Mouse (Mus musculus) MEL (cell line): Measurements from ENCODE around the gene Ero1l. TPM values are rescaled to one million over a fixed set of nuclear protein-coding genes. Genes with fewer than 3 reads are reported as not detected.

Experiments
- DNase-seq: peaks from one replicate; pipeline ENCODE4 v3.0.0; 2011; ENCODE audit warnings: low read depth, low spot score
- H3K27ac ChIP-seq: 2 replicates; pipeline ENCODE4 v1.5.1; 2012; ENCODE audit warnings: low read depth, mild to moderate bottlenecking, control low read depth, low read length, moderate library complexity; ENCODE audit not compliant: control insufficient read depth
- H3K27me3 ChIP-seq, 2 experiments: fragments of 150-350 bp in 1 of 2; sonication (generic) in 1 of 2; 2 replicates each; pipeline ENCODE4 v1.6.1; 2012; ENCODE audit warnings: low read length in 2 of 2, mild to moderate bottlenecking in 2 of 2, improper control_type of control experiment in 1 of 2, moderate library complexity in 1 of 2; ENCODE audit not compliant: insufficient read depth in 2 of 2, control insufficient read depth in 1 of 2
- H3K36me3 ChIP-seq, 2 experiments: 2 replicates each; pipeline ENCODE4 v1.6.1; 2012 to 2014; ENCODE audit warnings: low read length in 2 of 2, improper control_type of control experiment in 1 of 2, inconsistent platforms in 1 of 2, mild to moderate bottlenecking in 1 of 2; ENCODE audit not compliant: insufficient read depth in 2 of 2, control insufficient read depth in 1 of 2
- H3K4me1 ChIP-seq, 2 experiments: fragments of 150-350 bp in 1 of 2; sonication (generic) in 1 of 2; 2 replicates each; pipeline ENCODE4 v1.6.1; 2012; ENCODE audit warnings: low read length in 2 of 2, improper control_type of control experiment in 1 of 2, mild to moderate bottlenecking in 1 of 2; ENCODE audit not compliant: insufficient read depth in 2 of 2, control insufficient read depth in 1 of 2
- H3K4me3 ChIP-seq, 2 experiments: fragments of 150-350 bp in 1 of 2; sonication (generic) in 1 of 2; 2 replicates each; pipeline ENCODE4 v1.5.1; 2012; ENCODE audit warnings: low read depth in 2 of 2, low read length in 2 of 2, mild to moderate bottlenecking in 2 of 2, moderate library complexity in 2 of 2, control low read depth in 1 of 2, improper control_type of control experiment in 1 of 2; ENCODE audit not compliant: control insufficient read depth in 1 of 2, insufficient read depth in 1 of 2
- H3K79me2 ChIP-seq: 2 replicates; pipeline ENCODE4 v1.6.1; 2012; ENCODE audit warnings: mild to moderate bottlenecking, low read length, moderate library complexity; ENCODE audit not compliant: control insufficient read depth, poor library complexity, insufficient read depth
- H3K9ac ChIP-seq: 2 replicates; pipeline ENCODE4 v1.6.1; 2012; ENCODE audit warnings: low read depth, mild to moderate bottlenecking, control low read depth, low read length, moderate library complexity; ENCODE audit not compliant: control insufficient read depth, poor library complexity, severe bottlenecking
- H3K9me3 ChIP-seq: fragments of 150-350 bp; sonication (generic); replicated peaks from 2 replicates; pipeline ENCODE4 v1.6.1; 2012; ENCODE audit warnings: mild to moderate bottlenecking, low read length, improper control_type of control experiment, moderate library complexity; ENCODE audit not compliant: insufficient read depth
- BHLHE40 ChIP-seq: IDR thresholded peaks from 2 replicates; pipeline ENCODE4 v1.6.1; 2012; ENCODE audit warnings: low read depth, mild to moderate bottlenecking, inconsistent platforms, low read length, improper control_type of control experiment, borderline replicate concordance
- CHD2 ChIP-seq: IDR thresholded peaks from 2 replicates; pipeline ENCODE4 v1.6.1; 2011; ENCODE audit warnings: low read length, improper control_type of control experiment
- CTCF ChIP-seq, 3 experiments: IDR thresholded peaks in 2 of 3; conservative IDR thresholded peaks in 1 of 3; 2 replicates each; pipeline ENCODE4 v1.5.1; 2011 to 2012; ENCODE audit warnings: low read length in 3 of 3, low read depth in 2 of 3, mild to moderate bottlenecking in 2 of 3, improper control_type of control experiment in 1 of 3, inconsistent platforms in 1 of 3, mixed read lengths in 1 of 3, moderate library complexity in 1 of 3; ENCODE audit not compliant: control insufficient read depth in 1 of 3, insufficient read depth in 1 of 3, poor library complexity in 1 of 3, severe bottlenecking in 1 of 3
- E2F4 ChIP-seq: IDR thresholded peaks from 2 replicates; pipeline ENCODE4 v1.6.1; 2011; ENCODE audit warnings: low read depth, low read length, improper control_type of control experiment, borderline replicate concordance
- ELF1 ChIP-seq: IDR thresholded peaks from 2 replicates; pipeline ENCODE4 v1.6.1; 2014; ENCODE audit warnings: low read depth, mild to moderate bottlenecking, inconsistent platforms, low read length, improper control_type of control experiment, moderate library complexity
- EP300 ChIP-seq, 2 experiments: IDR thresholded peaks; 2 replicates each; pipeline ENCODE4 v1.6.1; 2011; ENCODE audit warnings: improper control_type of control experiment in 2 of 2, low read length in 2 of 2, low read depth in 1 of 2, mild to moderate bottlenecking in 1 of 2
- ETS1 ChIP-seq: IDR thresholded peaks from 2 replicates; pipeline ENCODE4 v1.6.1; 2012; ENCODE audit warnings: low read depth, mild to moderate bottlenecking, inconsistent platforms, low read length, improper control_type of control experiment, moderate library complexity
- GABPA ChIP-seq: IDR thresholded peaks from 2 replicates; pipeline ENCODE4 v1.6.1; 2012; ENCODE audit warnings: low read depth, mild to moderate bottlenecking, inconsistent platforms, low read length, improper control_type of control experiment, moderate library complexity
- GATA1 ChIP-seq: IDR thresholded peaks from 2 replicates; pipeline ENCODE4 v1.6.1; 2011; ENCODE audit warnings: low read depth, low read length, improper control_type of control experiment
- HCFC1 ChIP-seq: IDR thresholded peaks from 2 replicates; pipeline ENCODE4 v1.6.1; 2012; ENCODE audit warnings: low read depth, mild to moderate bottlenecking, inconsistent platforms, low read length, improper control_type of control experiment, moderate library complexity
- JUND ChIP-seq: IDR thresholded peaks from 2 replicates; pipeline ENCODE4 v1.6.1; 2011; ENCODE audit warnings: low read depth, mild to moderate bottlenecking, improper control_type of control experiment, low read length
- KAT2A ChIP-seq: conservative IDR thresholded peaks from 2 replicates; pipeline ENCODE4 v1.6.1; 2012; ENCODE audit warnings: low read depth, low read length, improper control_type of control experiment, inconsistent platforms
- MAFK ChIP-seq: IDR thresholded peaks from 2 replicates; pipeline ENCODE4 v1.6.1; 2011; ENCODE audit warnings: low read depth, mild to moderate bottlenecking, low read length, improper control_type of control experiment, borderline replicate concordance
- MAX ChIP-seq: IDR thresholded peaks from 2 replicates; pipeline ENCODE4 v1.6.1; 2011; ENCODE audit warnings: low read length, improper control_type of control experiment
- MAZ ChIP-seq: IDR thresholded peaks from 2 replicates; pipeline ENCODE4 v1.6.1; 2012; ENCODE audit warnings: low read depth, mild to moderate bottlenecking, inconsistent platforms, low read length, improper control_type of control experiment
- MEF2A ChIP-seq: IDR thresholded peaks from 2 replicates; pipeline ENCODE4 v1.6.1; 2014; ENCODE audit warnings: low read depth, mild to moderate bottlenecking, inconsistent platforms, low read length, improper control_type of control experiment; ENCODE audit not compliant: poor library complexity, insufficient replicate concordance, severe bottlenecking; ENCODE audit errors: extremely low read depth
- MXI1 ChIP-seq: IDR thresholded peaks from 2 replicates; pipeline ENCODE4 v1.6.1; 2011; ENCODE audit warnings: mild to moderate bottlenecking, low read depth, low read length, improper control_type of control experiment
- MYB ChIP-seq: IDR thresholded peaks from 2 replicates; pipeline ENCODE4 v1.6.1; 2011; ENCODE audit warnings: mild to moderate bottlenecking, low read depth, low read length, improper control_type of control experiment
- NELFE ChIP-seq: IDR thresholded peaks from 2 replicates; pipeline ENCODE4 v1.6.1; 2011; ENCODE audit warnings: low read depth, low read length, improper control_type of control experiment
- NRF1 ChIP-seq: IDR thresholded peaks from 2 replicates; pipeline ENCODE4 v1.6.1; 2014; ENCODE audit warnings: low read depth, mild to moderate bottlenecking, inconsistent platforms, low read length, improper control_type of control experiment, moderate library complexity; ENCODE audit not compliant: poor library complexity, insufficient read depth, severe bottlenecking
- POLR2AphosphoS2 ChIP-seq: IDR thresholded peaks from 2 replicates; pipeline ENCODE4 v1.6.1; 2011; ENCODE audit warnings: low read length, improper control_type of control experiment
- POLR2AphosphoS5 ChIP-seq: IDR thresholded peaks from 2 replicates; pipeline ENCODE4 v1.6.1; 2012; ENCODE audit warnings: low read depth, borderline replicate concordance, mild to moderate bottlenecking, inconsistent platforms, low read length, moderate library complexity, mixed read lengths
- RAD21 ChIP-seq: IDR thresholded peaks from 2 replicates; pipeline ENCODE4 v1.6.1; 2011; ENCODE audit warnings: mild to moderate bottlenecking, low read depth, low read length, improper control_type of control experiment
- RCOR1 ChIP-seq: IDR thresholded peaks from 2 replicates; pipeline ENCODE4 v1.6.1; 2012; ENCODE audit warnings: low read depth, mild to moderate bottlenecking, inconsistent platforms, low read length, improper control_type of control experiment
- SIN3A ChIP-seq: IDR thresholded peaks from 2 replicates; pipeline ENCODE4 v1.6.1; 2012; ENCODE audit warnings: low read length, improper control_type of control experiment, inconsistent platforms
- SMC3 ChIP-seq: IDR thresholded peaks from 2 replicates; pipeline ENCODE4 v1.6.1; 2011; ENCODE audit warnings: low read depth, low read length, improper control_type of control experiment
- TBP ChIP-seq: IDR thresholded peaks from 2 replicates; pipeline ENCODE4 v1.8.0; 2011; ENCODE audit warnings: low read depth, low read length, improper control_type of control experiment
- USF1 ChIP-seq: IDR thresholded peaks from 2 replicates; pipeline ENCODE4 v1.6.1; 2014; ENCODE audit warnings: low read depth, mild to moderate bottlenecking, inconsistent platforms, low read length, improper control_type of control experiment, moderate library complexity
- USF2 ChIP-seq, 2 experiments: IDR thresholded peaks; 2 replicates each; pipeline ENCODE4 v1.6.1; 2011 to 2012; ENCODE audit warnings: improper control_type of control experiment in 2 of 2, low read length in 2 of 2, borderline replicate concordance in 1 of 2, inconsistent platforms in 1 of 2, low read depth in 1 of 2, mild to moderate bottlenecking in 1 of 2; ENCODE audit not compliant: insufficient read depth in 1 of 2
- ZC3H11A ChIP-seq: IDR thresholded peaks from 2 replicates; pipeline ENCODE4 v1.6.1; 2012; ENCODE audit warnings: low read depth, mild to moderate bottlenecking, inconsistent platforms, low read length, improper control_type of control experiment
- ZKSCAN1 ChIP-seq: IDR thresholded peaks from 2 replicates; pipeline ENCODE4 v1.6.1; 2012; ENCODE audit warnings: low read depth, mild to moderate bottlenecking, inconsistent platforms, low read length, improper control_type of control experiment, moderate library complexity
- ZMIZ1 ChIP-seq: IDR thresholded peaks from 2 replicates; pipeline ENCODE4 v1.6.1; 2012; ENCODE audit warnings: low read depth, mild to moderate bottlenecking, inconsistent platforms, low read length, improper control_type of control experiment, moderate library complexity
- polyA plus RNA-seq, 2 experiments: library from polyadenylated mRNA; stranded (reverse) in 1 of 2; unstranded in 1 of 2; fragments of >175 nt in 1 of 2; fragments of >200 nt in 1 of 2; gene quantifications; 2 replicates each; pipeline versions ENCODE4 v1.2.1 to v1.2.4; 2012; ENCODE audit warnings: low replicate concordance in 2 of 2, low read depth in 1 of 2; ENCODE audit not compliant: insufficient read length in 2 of 2, insufficient read depth in 1 of 2, missing spikeins in 1 of 2
- total RNA-seq: library from RNA; depleted of rRNA; stranded (reverse); fragments of 300-350 nt; gene quantifications from 2 replicates; pipeline ENCODE4 v1.2.3, GENCODE M21; 2012

Ero1l gene
- total and polyA plus RNA-seq, 3 experiments = 42.0 to 273 (median 114) TPM

- no peak for TF ChIP-seq GATA1
Observed at GRCm38 (mm10) chr14:45350931-45351859, 32.6 kb upstream of the Ero1l start, which contains the start of gene Styx (continued).

- Histone ChIP-seq H3K79me2 (peaks cover 22% of the 10 kb centered on the region), H3K27ac (peak within 1 kb of the TSS; percentile 95), H3K9me3 (no peaks in the 10 kb centered on the region), H3K27me3 (no peaks in the 10 kb centered on the region), H3K4me3 (peak within 1 kb of the TSS; percentile 86 to 99), H3K9ac (peak within 1 kb of the TSS; percentile 97), H3K4me1 (peaks cover 17 to 21% of the 10 kb centered on the region in 2 experiments), H3K36me3 (peaks cover 17 to 41% of the 10 kb centered on the region in 2 experiments)
- DNase-seq = peak; percentile 96
- peak; percentile 37; the same call in 1 of the 2 replicates for TF ChIP-seq ELF1
- no peak; the same call in 1 of the 2 replicates for TF ChIP-seq GABPA
- TF ChIP-seq ZC3H11A = no peak
- TF ChIP-seq ZKSCAN1 = no peak
- no peak for TF ChIP-seq KAT2A
- TF ChIP-seq MYB = no peak
- TF ChIP-seq SIN3A = peak; percentile 69
- TF ChIP-seq POLR2AphosphoS5 = no peak
- peak; percentile 83 for TF ChIP-seq MAZ
- TF ChIP-seq BHLHE40 = no peak
- peak; percentile 84 for TF ChIP-seq MXI1
- peak; percentile 9; the same call in 1 of the 2 replicates for TF ChIP-seq ETS1
- TF ChIP-seq POLR2AphosphoS2 = peak; percentile 65; the same call in 1 of the 2 replicates
- TF ChIP-seq USF1 = 0 out of 2 replicates have a peak, but pooled peaks have one; percentile 36
- peak; percentile 77 for TF ChIP-seq TBP
- TF ChIP-seq RCOR1 = no peak
- TF ChIP-seq EP300 (IDR thresholded peaks at IDR 0.05; ENCODE audit: low read depth in 1 of 2, low read length in 2 of 2) = no peak
- TF ChIP-seq HCFC1 = peak; percentile 84
- no peak for TF ChIP-seq MEF2A
- no peak for TF ChIP-seq MAX
- TF ChIP-seq NELFE = peak; percentile 85
- no peak for TF ChIP-seq E2F4
- no peak for TF ChIP-seq MAFK
- TF ChIP-seq CTCF (IDR thresholded peaks at IDR 0.05 in 2 of 3, conservative IDR thresholded peaks at IDR 0.05 in 1 of 3; ENCODE audit: control insufficient read depth in 1 of 3, insufficient read depth in 1 of 3, low read depth in 2 of 3, low read length in 3 of 3, poor library complexity in 1 of 3, severe bottlenecking in 1 of 3) = peak; percentile 86 to 92 (median 86)
- TF ChIP-seq SMC3 = no peak
- TF ChIP-seq JUND = no peak
- peak; percentile 57; the same call in 1 of the 2 replicates for TF ChIP-seq ZMIZ1
- no peak for TF ChIP-seq CHD2
- no peak for TF ChIP-seq NRF1
- no peak for TF ChIP-seq USF2 (IDR thresholded peaks at IDR 0.05; ENCODE audit: borderline replicate concordance in 1 of 2, insufficient read depth in 1 of 2, low read depth in 1 of 2, low read length in 2 of 2)
- TF ChIP-seq RAD21 = no peak
- peak; percentile 52; the same call in 1 of the 2 replicates for TF ChIP-seq GATA1
Observed at GRCm38 (mm10) chr14:45329589-45330181, 11.1 kb upstream of the Ero1l start, which contains the start of gene Psmc6. Gene Psmc6 (plus strand): TSS chr14:45329788.
